Mouse (Mus musculus) 416B (cell line): Measurements from ENCODE around the gene Car5a.

Experiments
- DNase-seq: peaks from one replicate; pipeline ENCODE4 v3.0.0; 2011; ENCODE audit warnings: low read depth

Gene Car5a

DNA sequence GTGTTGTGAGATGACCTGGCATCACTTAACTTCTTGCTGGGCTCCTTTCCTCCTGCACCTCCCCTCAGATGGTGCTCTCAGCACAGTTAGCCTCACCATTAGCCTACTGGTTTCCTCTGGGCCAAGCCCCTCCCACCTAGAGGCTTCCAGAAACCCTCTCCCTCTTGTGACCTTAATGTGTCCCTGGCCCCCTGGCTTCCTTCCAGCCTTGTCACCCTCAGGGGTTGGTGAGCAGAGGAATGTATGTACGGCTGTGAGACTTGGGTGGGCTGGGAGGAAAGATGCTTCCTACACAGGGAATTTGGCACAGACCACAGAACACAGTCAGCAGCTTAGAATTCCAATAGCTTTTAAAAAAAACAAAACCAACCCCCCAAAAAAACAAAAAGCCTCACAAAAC is 63.9 kb downstream of the Car5a start:
- DNase-seq = no peak

DNA sequence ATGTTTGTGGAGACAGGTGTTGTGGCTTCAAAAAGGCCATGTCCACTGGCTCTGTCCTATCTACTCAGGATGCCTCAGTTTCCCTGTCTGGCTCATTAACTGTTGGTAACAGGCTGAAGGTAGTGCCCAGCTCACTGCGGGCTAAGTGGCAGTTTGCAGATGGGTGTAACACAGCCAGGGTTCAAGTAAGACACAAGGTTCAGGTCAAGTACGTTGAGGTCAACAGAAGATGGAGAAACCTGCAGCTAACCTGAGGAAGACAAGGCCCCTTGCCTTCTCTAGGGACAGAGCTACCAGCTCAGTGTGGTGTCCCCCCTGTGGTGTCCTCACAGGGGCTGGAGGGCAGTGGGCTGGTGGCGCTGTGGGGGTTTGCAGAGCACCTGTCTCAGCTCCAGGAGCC is 65.0 kb downstream of the Car5a start:
- no peak for DNase-seq

- DNase-seq = no peak
These were observed 66.8 kb downstream of the Car5a start for GRCm38 (mm10) chr8:121877828-121878480.

- no peak for DNase-seq
These were observed 67.5 kb downstream of the Car5a start for GRCm38 (mm10) chr8:121877212-121877611.

DNA sequence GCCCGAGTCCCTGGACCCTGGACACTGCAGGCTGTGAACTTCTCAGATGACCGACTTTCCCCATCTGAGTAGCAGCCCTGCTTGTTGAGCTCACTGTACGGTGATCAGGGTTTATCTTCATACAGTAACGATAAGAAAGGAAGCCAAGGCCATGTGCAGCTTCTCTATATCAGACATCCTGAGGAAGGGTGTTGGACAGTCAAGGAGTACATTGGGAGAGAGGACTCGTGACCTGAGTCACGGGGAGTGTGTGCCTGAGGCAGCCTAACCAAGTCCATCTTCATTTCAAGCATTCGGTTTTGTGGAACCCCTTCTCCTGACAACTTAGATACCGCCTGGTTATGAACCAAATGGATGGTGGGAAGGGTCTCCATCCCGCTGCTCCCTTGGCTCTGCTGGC is 69.2 kb downstream of the Car5a start:
- DNase-seq = no peak

DNA sequence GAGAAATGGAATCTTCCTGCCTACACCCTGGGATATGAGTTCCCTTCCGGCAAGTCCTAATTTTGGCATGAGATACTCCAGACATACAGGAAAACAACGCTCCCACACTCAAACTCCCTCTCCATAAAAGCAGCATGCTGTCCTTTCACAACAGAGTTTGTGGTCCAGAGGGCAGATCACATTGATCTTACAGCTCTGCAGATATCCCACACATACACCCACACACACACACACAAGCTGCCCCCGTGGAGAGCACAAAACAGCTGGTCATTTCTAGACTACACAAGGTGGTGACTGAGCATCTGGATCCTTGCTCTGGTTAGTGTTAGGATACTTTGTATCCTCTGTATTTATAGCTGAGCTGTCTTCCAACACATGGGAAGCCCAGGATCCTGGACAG is 69.7 kb downstream of the Car5a start:
- DNase-seq = no peak

GRCm38 (mm10) chr8:121874031-121874430 is 70.7 kb downstream of the Car5a start:
- DNase-seq = peak; percentile 61

DNA sequence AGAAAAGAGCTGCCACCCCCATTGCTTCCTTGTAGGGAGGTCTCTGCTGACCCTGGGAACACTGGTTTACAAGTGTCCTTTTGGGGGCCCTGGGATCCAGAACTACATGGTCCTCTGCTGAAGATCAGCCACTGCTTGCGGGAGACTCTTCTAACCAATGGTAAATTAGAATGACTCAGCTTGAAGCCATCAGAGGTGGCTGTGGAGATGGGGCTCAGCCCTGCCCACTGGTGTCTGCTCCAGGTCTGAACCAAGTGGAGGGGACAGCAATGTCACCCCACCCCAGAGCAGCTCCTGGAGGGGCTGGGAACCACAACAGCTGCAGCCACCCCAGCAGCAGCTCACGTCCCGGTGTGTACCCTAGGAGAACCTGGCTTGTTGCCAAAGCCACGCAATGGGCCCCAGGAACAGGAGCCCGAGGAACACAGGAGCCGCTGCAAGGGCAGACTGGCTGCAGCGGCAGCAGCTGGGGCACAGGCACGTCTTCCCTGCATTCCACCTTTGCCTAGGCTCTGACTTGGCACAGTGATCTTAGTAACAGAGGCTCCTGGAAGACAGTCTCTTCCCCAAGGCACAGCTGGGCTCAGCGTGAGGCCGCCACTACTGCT is 72.8 kb downstream of the Car5a start:
- peak; percentile 38 for DNase-seq

DNA sequence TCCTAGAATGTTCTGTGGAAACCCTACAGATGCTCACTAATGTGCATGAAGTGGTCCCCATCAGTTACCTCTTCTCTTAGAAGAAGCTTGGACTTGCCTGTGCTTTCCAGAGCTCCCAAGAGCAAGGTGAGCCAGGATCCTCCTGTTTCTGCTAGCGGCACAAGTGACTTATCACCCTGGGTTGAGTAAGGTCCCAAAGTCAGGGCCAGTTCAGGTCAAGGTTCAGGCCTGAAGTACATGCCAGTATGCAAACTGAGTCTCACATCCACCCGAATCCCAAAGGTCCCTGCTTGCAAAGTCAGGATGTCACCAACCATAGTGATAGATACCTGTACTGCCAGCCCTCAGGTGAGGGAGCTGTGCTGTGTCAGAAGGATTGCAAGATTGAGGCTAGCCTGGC is 74.5 kb downstream of the Car5a start:
- no peak for DNase-seq

- no peak for DNase-seq
These were observed 75.8 kb downstream of the Car5a start for GRCm38 (mm10) chr8:121868896-121869295.

DNA sequence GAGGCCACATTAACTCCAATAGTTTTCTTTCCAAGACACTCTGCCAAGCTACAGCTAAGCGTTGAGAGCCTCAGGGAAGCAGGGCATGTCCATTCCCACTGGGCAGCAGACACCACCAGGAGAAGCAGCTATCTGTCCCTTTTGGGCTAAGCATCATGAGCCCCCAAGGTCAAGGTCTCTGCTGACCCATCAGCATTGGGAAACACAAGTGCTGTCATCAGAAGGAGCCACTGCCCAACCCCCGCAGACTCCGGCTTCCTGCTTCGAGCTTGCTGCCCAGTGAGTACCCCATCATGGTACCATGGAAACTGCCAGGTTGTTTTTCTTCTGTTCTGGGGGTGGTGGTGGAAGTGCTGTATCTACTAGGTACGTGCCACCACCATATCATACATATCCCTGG is 76.5 kb downstream of the Car5a start:
- no peak for DNase-seq
